8 mouse cellular contexts compared by ENCODE assay signal in the genomic region with DNA sequence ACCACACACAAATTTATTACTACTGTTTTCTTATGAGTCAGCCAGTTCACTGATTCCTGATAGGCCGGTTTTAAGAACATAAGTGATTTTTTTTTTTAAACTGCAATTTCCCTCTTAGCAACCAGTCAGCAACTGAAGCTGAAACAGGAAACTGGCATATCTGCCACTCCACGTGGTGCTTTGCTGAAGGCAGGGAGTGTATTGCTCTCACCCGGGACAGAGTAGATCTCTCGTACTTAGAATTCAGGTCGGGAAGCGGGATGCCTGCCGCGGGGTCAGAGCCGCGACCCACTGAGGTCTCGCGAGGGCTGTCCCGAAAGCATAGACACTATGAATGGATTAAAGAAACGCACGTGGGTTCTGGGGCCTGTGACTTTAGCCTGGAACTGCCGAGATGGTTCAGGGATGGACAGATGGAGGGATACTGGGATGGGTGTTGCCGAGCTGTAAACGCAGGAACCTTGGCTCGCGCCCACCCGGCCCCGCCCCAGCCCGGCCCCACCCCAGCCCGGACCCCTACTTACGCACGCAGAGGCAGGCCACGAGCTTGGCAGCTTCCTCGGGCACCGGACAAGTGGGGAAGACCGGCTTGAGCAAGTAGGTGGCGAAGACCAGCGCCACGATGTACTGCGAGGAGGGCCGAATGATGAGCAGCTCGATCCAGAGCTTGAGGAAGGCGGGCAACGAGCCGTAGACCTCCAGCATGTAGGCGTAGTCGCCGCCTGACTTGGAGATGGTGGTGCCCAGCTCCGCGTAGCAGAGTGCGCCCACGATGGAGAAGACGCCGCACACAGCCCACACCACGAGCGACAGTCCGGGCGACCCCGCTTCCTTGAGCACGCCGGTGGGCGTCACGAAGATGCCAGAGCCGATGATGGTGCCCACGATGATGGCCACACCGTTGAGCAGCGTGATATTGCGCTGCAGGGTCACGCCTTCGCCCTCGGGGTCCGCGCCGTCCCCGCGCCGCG. TPM values are rescaled to one million over a fixed set of nuclear protein-coding genes. Genes with fewer than 3 reads are reported as not detected.
DNase-seq lines count a peak whose midpoint lies in the region; ATAC-seq and TF ChIP-seq lines count a peak whose summit lies in the region.

No protein-coding gene starts in this region.

- H3K4me2 ChIP-seq in embryonic facial prominence, embryonic 14.5 days (ENCODE audit: low read depth, low read length) = peak overlapping the region; percentile 68
- H3K4me2 ChIP-seq in hindbrain, embryonic 14.5 days (replicated peaks) = peak overlapping the region; percentile 78
- peak overlapping the region; percentile 79 for H3K4me2 ChIP-seq in liver, embryonic 13.5 days
- H3K4me2 ChIP-seq in myocyte (ENCODE audit: low read depth) = peak overlapping the region; percentile 94

- ATAC-seq in embryonic facial prominence, embryonic 14.5 days (ENCODE audit: low read depth) = peak; percentile 47
- ATAC-seq in hindbrain, embryonic 14.5 days (ENCODE audit: low FRiP score) = peak; percentile 63
- ATAC-seq in liver, embryonic 13.5 days (ENCODE audit: low read depth) = peak; percentile 45

- H3K4me3 ChIP-seq in kidney, adult 2 months (ENCODE audit: insufficient read depth, low read depth, low read length) = peak overlapping the region; percentile 69
- H3K4me3 ChIP-seq in embryonic facial prominence, embryonic 14.5 days (ENCODE audit: low read depth, low read length) = peak overlapping the region; percentile 79
- H3K4me3 ChIP-seq in hindbrain, embryonic 14.5 days (replicated peaks; ENCODE audit: low read length) = peak overlapping the region; percentile 66
- peak overlapping the region; percentile 96 for H3K4me3 ChIP-seq in liver, embryonic 13.5 days (replicated peaks)
- peak overlapping the region; percentile 100 for H3K4me3 ChIP-seq in myocyte

- peak overlapping the region; percentile 74 for H3K9ac ChIP-seq in embryonic facial prominence, embryonic 14.5 days (ENCODE audit: low read depth, low read length)
- peak overlapping the region; percentile 68 for H3K9ac ChIP-seq in hindbrain, embryonic 14.5 days
- peak overlapping the region; percentile 94 for H3K9ac ChIP-seq in liver, embryonic 13.5 days

- no peak for TF ChIP-seq CTCF in kidney, adult 2 months (conservative IDR thresholded peaks at IDR 0.05; ENCODE audit: insufficient read depth, insufficient read length, low read depth, low read length)

- no peaks in the 10 kb centered on the region for H3K4me1 ChIP-seq in kidney, adult 2 months (ENCODE audit: control insufficient read depth, insufficient read depth, low read length)
- H3K4me1 ChIP-seq in embryonic facial prominence, embryonic 14.5 days (ENCODE audit: control insufficient read depth, insufficient read depth, low read length) = peaks cover 18% of the 10 kb centered on the region
- H3K4me1 ChIP-seq in hindbrain, embryonic 14.5 days (replicated peaks; ENCODE audit: control insufficient read depth, insufficient read depth, low read length) = peaks cover 22% of the 10 kb centered on the region
- peaks cover 85% of the 10 kb centered on the region for H3K4me1 ChIP-seq in liver, embryonic 13.5 days (replicated peaks)

- H3K79me2 ChIP-seq in myocyte (ENCODE audit: control insufficient read depth, insufficient read depth) = peaks cover 51% of the 10 kb centered on the region

- H3K9me3 ChIP-seq in embryonic facial prominence, embryonic 14.5 days (ENCODE audit: control insufficient read depth, low read length) = no peaks in the 10 kb centered on the region
- no peaks in the 10 kb centered on the region for H3K9me3 ChIP-seq in hindbrain, embryonic 14.5 days (ENCODE audit: control insufficient read depth, low read length)
- no peaks in the 10 kb centered on the region for H3K9me3 ChIP-seq in liver, embryonic 13.5 days (replicated peaks)

- H3K27me3 ChIP-seq in kidney, adult 2 months (replicated peaks; ENCODE audit: control insufficient read depth, insufficient read depth, low read length) = no peaks in the 10 kb centered on the region
- H3K27me3 ChIP-seq in embryonic facial prominence, embryonic 14.5 days (replicated peaks; ENCODE audit: control insufficient read depth, insufficient read depth, low read length) = no peaks in the 10 kb centered on the region; the same call in 1 of the 2 replicates
- H3K27me3 ChIP-seq in hindbrain, embryonic 14.5 days (ENCODE audit: control insufficient read depth, insufficient read depth, low read length) = no peaks in the 10 kb centered on the region; the same call in 1 of the 2 replicates
- no peaks in the 10 kb centered on the region for H3K27me3 ChIP-seq in liver, embryonic 13.5 days
- no peaks in the 10 kb centered on the region for H3K27me3 ChIP-seq in myocyte (ENCODE audit: control insufficient read depth, insufficient read depth, insufficient read length)

- H3K27ac ChIP-seq in kidney, adult 2 months (ENCODE audit: insufficient read depth, low read depth, low read length) = no peak overlapping the region
- H3K27ac ChIP-seq in embryonic facial prominence, embryonic 14.5 days (replicated peaks; ENCODE audit: low read depth, low read length) = no peak overlapping the region
- peak overlapping the region; percentile 40; the same call in 1 of the 2 replicates for H3K27ac ChIP-seq in hindbrain, embryonic 14.5 days
- peak overlapping the region; percentile 82 for H3K27ac ChIP-seq in liver, embryonic 13.5 days

- H3K36me3 ChIP-seq in kidney, adult 2 months (ENCODE audit: control insufficient read depth, insufficient read depth, low read length) = no peaks in the 10 kb centered on the region
- H3K36me3 ChIP-seq in embryonic facial prominence, embryonic 14.5 days (ENCODE audit: control insufficient read depth, insufficient read depth, low read length) = no peaks in the 10 kb centered on the region
- H3K36me3 ChIP-seq in hindbrain, embryonic 14.5 days (replicated peaks; ENCODE audit: control insufficient read depth, insufficient read depth) = no peaks in the 10 kb centered on the region
- peaks cover 34% of the 10 kb centered on the region for H3K36me3 ChIP-seq in liver, embryonic 13.5 days
- H3K36me3 ChIP-seq in myocyte (ENCODE audit: control insufficient read depth, insufficient read depth) = peaks cover 18% of the 10 kb centered on the region

- WGBS in kidney, adult 2 months = under 1% methylated on average over 72 of the region's 72 CpGs
- under 1% methylated on average over 37 of the region's 72 CpGs for WGBS in embryonic facial prominence, embryonic 14.5 days
- WGBS in hindbrain, embryonic 14.5 days = under 1% methylated on average over 72 of the region's 72 CpGs
- WGBS in liver, embryonic 13.5 days (ENCODE audit: insufficient replicate concordance) = under 1% methylated on average over 72 of the region's 72 CpGs

- peak overlapping the region; percentile 55 for H3ac ChIP-seq in myocyte (ENCODE audit: control insufficient read depth, insufficient read length)

- DNase-seq in kidney, adult 2 months = no peak
- DNase-seq in kidney, adult 9 months = no peak
- DNase-seq in T-cell, adult 2 months (ENCODE audit: low spot score) = peak; percentile 39
- peak; percentile 51 for DNase-seq in embryonic facial prominence, embryonic 14.5 days (ENCODE audit: low spot score)
- DNase-seq in hindbrain, embryonic 14.5 days (ENCODE audit: low spot score) = no peak
- DNase-seq in liver, embryonic 13.5 days = peak; percentile 27
- DNase-seq in thymus, postnatal 0 days (ENCODE audit: low spot score) = peak; percentile 34

- TF ChIP-seq POLR2A in kidney, adult 2 months (IDR thresholded peaks at IDR 0.05; ENCODE audit: low read depth, low read length) = no peak
- TF ChIP-seq POLR2A in myocyte (IDR thresholded peaks at IDR 0.05; ENCODE audit: insufficient read length, low read depth) = no peak

TF ChIP-seq in myocyte, 11 proteins besides CTCF, POLR2A, EP300 and RAD21:
- TF ChIP-seq TCF3 (IDR thresholded peaks at IDR 0.05; ENCODE audit: insufficient read length, low read depth) = no peak
- TF ChIP-seq USF1 (IDR thresholded peaks at IDR 0.05; ENCODE audit: low read depth) = peak; percentile 44
- TF ChIP-seq MAX (IDR thresholded peaks at IDR 0.05; ENCODE audit: low read depth) = peak; percentile 37
TF ChIP-seq in myocyte: peak in this region for 2.

RNA-seq across cellular contexts. Expression of gene Slc7a5, which starts 0.7 kb away (rescaled TPM):
- 4.3 and 4.6 TPM in 2 replicates for polyA plus RNA-seq in kidney, adult 2 months (2012; rRNA removed)
- 28.8 and 29.6 TPM in 2 replicates for polyA plus RNA-seq in embryonic facial prominence, embryonic 14.5 days (2014; fragmentation: Nextera tagmentation; extraction: Ambion mirVana)
- polyA plus RNA-seq in hindbrain, embryonic 14.5 days (2014; fragmentation: Nextera tagmentation; extraction: Ambion mirVana) = 57.3 and 65.0 TPM in 2 replicates
- polyA plus RNA-seq in liver, embryonic 13.5 days (2015; fragmentation: Nextera tagmentation; extraction: Ambion mirVana) = 32.2 and 37.5 TPM in 2 replicates
- 612 TPM for polyA plus RNA-seq in myocyte (2012; fragmentation: generic; extraction: Trizol)
- 15.0 and 16.7 TPM in 2 replicates for polyA plus RNA-seq in thymus, postnatal 0 days (2015; fragmentation: Nextera tagmentation; extraction: Ambion mirVana)

RNA-seq across cellular contexts. Expression of gene Car5a, which starts 37.9 kb away (rescaled TPM):
- 13.4 and 17.9 TPM in 2 replicates for polyA plus RNA-seq in kidney, adult 2 months (2012; rRNA removed)
- polyA plus RNA-seq in embryonic facial prominence, embryonic 14.5 days (2014; fragmentation: Nextera tagmentation; extraction: Ambion mirVana) = not detected in 2 replicates
- not detected in 2 replicates for polyA plus RNA-seq in hindbrain, embryonic 14.5 days (2014; fragmentation: Nextera tagmentation; extraction: Ambion mirVana)
- 0.88 and 1.1 TPM in 2 replicates for polyA plus RNA-seq in liver, embryonic 13.5 days (2015; fragmentation: Nextera tagmentation; extraction: Ambion mirVana)
- polyA plus RNA-seq in myocyte (2012; fragmentation: generic; extraction: Trizol) = not detected
- 0.13 and 0.22 TPM in 2 replicates for polyA plus RNA-seq in thymus, postnatal 0 days (2015; fragmentation: Nextera tagmentation; extraction: Ambion mirVana)

RNA-seq across cellular contexts. Expression of gene Banp, which starts 42.7 kb away (rescaled TPM):
- 35.7 and 44.9 TPM in 2 replicates for polyA plus RNA-seq in kidney, adult 2 months (2012; rRNA removed)
- 32.1 and 34.9 TPM in 2 replicates for polyA plus RNA-seq in embryonic facial prominence, embryonic 14.5 days (2014; fragmentation: Nextera tagmentation; extraction: Ambion mirVana)
- polyA plus RNA-seq in hindbrain, embryonic 14.5 days (2014; fragmentation: Nextera tagmentation; extraction: Ambion mirVana) = 37.8 and 50.5 TPM in 2 replicates
- polyA plus RNA-seq in liver, embryonic 13.5 days (2015; fragmentation: Nextera tagmentation; extraction: Ambion mirVana) = 14.5 and 18.1 TPM in 2 replicates
- polyA plus RNA-seq in myocyte (2012; fragmentation: generic; extraction: Trizol) = 30.3 TPM
- polyA plus RNA-seq in thymus, postnatal 0 days (2015; fragmentation: Nextera tagmentation; extraction: Ambion mirVana) = 29.4 and 38.9 TPM in 2 replicates

Comparison
In these comparisons a context has a peak if more than half of its experiments do, and no peak if none do; other contexts are left out.
1. DNase-seq: peak in T-cell, adult 2 months (single experiment), embryonic facial prominence, embryonic 14.5 days (single experiment), liver, embryonic 13.5 days (single experiment) and thymus, postnatal 0 days (single experiment); none in kidney, adult 2 months (single experiment), kidney, adult 9 months (single experiment) and hindbrain, embryonic 14.5 days (single experiment).
2. H3K27ac ChIP-seq: peak in hindbrain, embryonic 14.5 days (single experiment) and liver, embryonic 13.5 days (single experiment); none in kidney, adult 2 months (single experiment) and embryonic facial prominence, embryonic 14.5 days (single experiment).
3. Peak in every context shown above with its lines, with median percentiles within 50 percentile points of each other: H3K4me3 ChIP-seq, ATAC-seq, H3K4me2 ChIP-seq and H3K9ac ChIP-seq.